Mouse (Mus musculus): ENCODE data around the gene Sdc1.

- TF ChIP-seq CTCF (IDR thresholded peaks at IDR 0.05; ENCODE audit: extremely low read depth, insufficient read depth, insufficient read length, insufficient replicate concordance) (no peak), POLR2A (IDR thresholded peaks at IDR 0.05; ENCODE audit: low read depth, low read length) (no peak)
Observed at GRCm38 (mm10) chr12:8771844-8772380, 789 bp downstream of the Sdc1 start.

Data from spleen, adult 2 months (tissue).